Mouse (Mus musculus) T-helper 1 cell (primary cell): ENCODE data around the gene Fbxo28.

ENCODE experiments used
- in situ Hi-C: fragments of 300-600 bp; cut with MboI, MseI; formaldehyde crosslinking; loops from one replicate; pipeline ENCODE4 v1.15.1; 2025; ENCODE audit warnings: high pct_unique_total_duplicates

Fbxo28 gene

GRCm38 (mm10) chr1:182340821-182341781 lies at the start of gene Fbxo28:
Gene Fbxo28, minus strand, starts transcription at chr1:182341629.
- in situ Hi-C loops: no loop called here

DNA sequence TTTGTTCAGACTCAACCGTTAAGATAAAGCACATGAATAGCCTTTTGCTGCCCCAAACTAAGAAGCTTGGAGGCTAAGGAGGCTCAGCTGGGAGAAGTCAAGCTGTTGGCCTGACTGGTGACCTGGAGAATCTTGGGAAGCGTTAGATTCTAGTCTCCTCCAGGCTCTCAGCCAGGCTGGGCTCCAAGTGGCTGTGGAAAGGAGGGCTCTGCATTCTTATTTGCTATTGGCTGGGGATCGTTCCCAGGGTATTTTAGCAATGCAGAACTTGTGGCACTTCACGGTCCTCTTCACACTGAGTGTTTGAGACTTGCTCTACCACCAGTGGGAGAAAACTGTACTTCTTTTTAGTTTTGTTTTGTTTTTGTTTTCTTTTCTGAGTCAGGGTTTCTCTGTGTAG lies 47.3 kb upstream of the Fbxo28 start:
- in situ Hi-C loops: no loop called here

GRCm38 (mm10) chr1:182386449-182386848 lies 45.0 kb upstream of the Fbxo28 start:
- in situ Hi-C loops: no loop called here

- in situ Hi-C loops: no loop called here
Observed at GRCm38 (mm10) chr1:182383096-182383495, 41.7 kb upstream of the Fbxo28 start.

DNA sequence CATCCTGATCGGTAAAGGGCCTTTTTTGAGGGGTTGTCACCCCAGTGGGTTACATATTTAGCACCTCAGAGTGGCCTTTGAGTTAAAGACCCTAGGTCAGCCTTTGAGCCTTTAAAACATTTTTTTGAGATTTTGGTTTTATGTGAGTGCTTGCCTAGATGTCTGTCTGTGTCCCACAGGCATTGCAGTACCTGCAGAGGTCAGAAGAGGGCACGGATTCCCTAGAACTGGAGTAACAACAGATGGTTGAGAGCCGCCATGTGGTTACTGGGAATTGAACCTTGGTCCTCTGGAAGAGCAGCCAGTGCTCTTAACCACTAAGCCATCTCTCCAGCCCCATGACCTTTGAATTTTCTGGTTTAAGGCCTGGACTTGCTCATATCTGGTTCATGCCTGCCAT lies 39.9 kb upstream of the Fbxo28 start:
- in situ Hi-C loops: no loop called here

DNA sequence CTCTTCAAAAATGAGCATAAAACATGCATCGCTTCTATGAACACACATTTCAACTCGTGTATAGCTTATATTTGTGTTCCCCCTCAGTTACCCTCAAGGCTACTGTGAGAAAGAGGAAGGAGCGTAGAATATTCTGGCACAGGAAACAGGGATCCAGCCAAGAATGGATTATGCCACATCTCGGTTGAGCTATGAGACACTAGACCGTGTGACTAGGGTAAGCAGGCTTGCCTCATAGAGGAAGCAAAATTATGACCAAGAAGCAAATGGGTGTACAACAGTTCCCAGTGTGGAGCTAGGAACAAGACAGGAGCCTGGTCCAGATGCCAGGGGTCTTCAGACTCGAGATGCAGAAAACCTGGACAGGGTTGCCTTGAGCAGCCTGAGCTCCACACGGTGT lies 39.3 kb upstream of the Fbxo28 start:
- in situ Hi-C loops: no loop called here

- in situ Hi-C loops: no loop called here
Observed at GRCm38 (mm10) chr1:182378876-182379275, 37.4 kb upstream of the Fbxo28 start.

- in situ Hi-C loops: no loop called here
Observed at GRCm38 (mm10) chr1:182378205-182378835, 36.9 kb upstream of the Fbxo28 start.

DNA sequence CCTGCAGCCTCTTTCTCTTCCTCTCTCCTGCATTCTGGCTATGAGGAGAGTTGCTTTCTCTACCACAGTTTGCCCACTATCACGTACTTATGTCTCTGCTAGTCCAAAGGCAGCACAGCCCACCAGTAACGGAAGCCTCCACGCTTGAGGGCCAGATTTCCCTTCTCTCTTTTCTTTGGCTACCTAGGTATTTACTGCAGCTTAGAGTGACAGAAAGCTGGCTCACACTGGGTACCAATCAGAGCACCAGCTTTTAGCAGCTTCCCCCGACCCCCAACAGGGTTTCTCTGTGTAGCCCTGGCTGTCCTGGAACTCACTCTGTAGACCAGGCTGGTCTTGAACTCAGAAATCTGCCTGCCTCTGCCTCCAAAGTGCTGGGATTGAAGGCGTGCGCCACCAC lies 36.1 kb upstream of the Fbxo28 start:
- in situ Hi-C loops: no loop called here

- in situ Hi-C loops: no loop called here
Observed at GRCm38 (mm10) chr1:182376826-182377225, 35.4 kb upstream of the Fbxo28 start.

DNA sequence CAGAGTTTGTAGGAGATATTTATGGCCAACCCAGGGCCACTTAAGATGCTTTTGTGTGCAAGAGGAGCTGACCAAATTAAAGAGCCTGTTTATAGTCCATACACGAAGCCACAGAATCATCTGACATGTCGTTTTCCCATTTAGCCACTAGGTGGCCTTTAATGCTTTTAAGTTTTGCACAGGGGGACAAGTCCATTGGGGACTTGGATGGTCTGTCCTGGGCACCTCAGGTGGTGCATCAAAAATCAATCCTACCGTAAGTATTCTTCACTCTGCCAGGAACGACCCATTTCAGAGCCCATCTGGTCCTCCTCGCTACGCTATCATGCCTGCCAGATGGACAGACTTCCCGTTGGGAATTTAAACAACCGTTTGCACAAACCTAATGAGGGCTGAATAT lies 34.8 kb upstream of the Fbxo28 start:
- in situ Hi-C loops: no loop called here

- in situ Hi-C loops: no loop called here
Observed at GRCm38 (mm10) chr1:182371891-182372290, 30.5 kb upstream of the Fbxo28 start.

- in situ Hi-C loops: loop anchor here (10.0 kb wide), 1 partner anchor 1975 kb away; no protein-coding TSS in a partner anchor
Observed at GRCm38 (mm10) chr1:182369435-182369834, 28.0 kb upstream of the Fbxo28 start.

GRCm38 (mm10) chr1:182368782-182369181 lies 27.4 kb upstream of the Fbxo28 start:
- in situ Hi-C loops: loop anchor here (10.0 kb wide), 1 partner anchor 1974 kb away; no protein-coding TSS in a partner anchor

GRCm38 (mm10) chr1:182368309-182368708 lies 26.9 kb upstream of the Fbxo28 start:
- in situ Hi-C loops: loop anchor here (10.0 kb wide), 1 partner anchor 1974 kb away; no protein-coding TSS in a partner anchor

DNA sequence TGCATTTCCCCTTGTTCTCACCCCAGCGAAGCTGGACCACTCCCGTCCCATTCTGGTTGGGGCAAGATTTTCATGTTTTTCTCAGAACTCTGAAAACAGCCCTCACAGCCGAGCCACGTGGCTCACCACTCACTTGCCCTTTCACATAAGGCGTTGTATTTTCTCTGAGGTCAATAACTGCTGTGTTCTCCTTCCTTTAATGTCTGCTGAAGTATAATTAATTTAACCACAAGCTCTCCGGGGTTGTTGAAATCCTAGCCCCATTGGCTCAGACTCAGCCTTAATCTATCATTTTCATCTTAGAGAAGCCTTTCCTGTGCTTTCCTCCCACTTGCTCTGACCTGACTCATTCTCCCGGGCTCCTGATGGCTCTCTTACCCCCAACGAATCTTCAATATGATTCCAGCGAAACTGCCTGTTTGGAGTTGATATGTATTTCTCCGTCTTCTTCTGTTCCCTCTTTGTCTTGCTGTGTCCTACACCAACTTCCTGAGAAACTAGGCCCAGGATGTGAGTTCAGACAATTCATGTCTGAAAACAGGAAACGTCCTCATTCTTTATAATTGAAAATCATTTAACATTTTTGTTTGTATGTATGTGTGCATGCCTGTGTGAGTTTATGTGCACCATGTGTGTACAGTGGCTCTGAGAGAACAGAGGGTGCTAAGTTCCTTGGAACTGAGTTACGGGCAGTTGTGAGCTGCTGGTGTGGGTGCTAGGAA lies 22.4 kb upstream of the Fbxo28 start:
- in situ Hi-C loops: loop anchor here (10.0 kb wide), 1 partner anchor 1969 kb away; no protein-coding TSS in a partner anchor

DNA sequence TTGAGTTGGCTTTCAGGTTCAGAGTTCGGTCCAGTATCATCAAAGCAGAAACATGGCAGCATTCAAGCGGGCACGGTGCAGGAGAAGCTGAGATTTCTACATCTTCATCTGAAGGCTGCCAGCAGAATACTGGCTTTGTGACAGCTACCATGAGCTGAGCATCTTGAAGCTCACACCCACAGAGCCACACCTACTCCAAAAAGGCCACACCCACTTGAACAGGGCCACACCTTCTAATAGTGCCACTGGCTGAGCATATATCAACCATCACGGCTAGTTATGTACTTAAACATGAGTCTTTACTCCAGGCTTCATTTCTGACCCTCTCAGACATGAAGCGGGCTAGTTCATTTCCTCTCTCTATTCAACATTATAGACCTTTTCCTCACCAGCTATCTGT lies 21.3 kb upstream of the Fbxo28 start:
- in situ Hi-C loops: loop anchor here (10.0 kb wide), 1 partner anchor 1968 kb away; no protein-coding TSS in a partner anchor

- in situ Hi-C loops: no loop called here
Observed at GRCm38 (mm10) chr1:182358133-182358532, 16.7 kb upstream of the Fbxo28 start.

- in situ Hi-C loops: no loop called here
Observed at GRCm38 (mm10) chr1:182354504-182355147, 13.2 kb upstream of the Fbxo28 start.

- in situ Hi-C loops: no loop called here
Observed at GRCm38 (mm10) chr1:182349557-182349956, 8.1 kb upstream of the Fbxo28 start.

GRCm38 (mm10) chr1:182346491-182346890 lies 5.1 kb upstream of the Fbxo28 start:
- in situ Hi-C loops: no loop called here
